Mouse (Mus musculus): ENCODE measurements around the gene Slc38a8. TPM values are rescaled to one million over a fixed set of nuclear protein-coding genes. Genes with fewer than 3 reads are reported as not detected.

Gene Slc38a8
- polyA plus RNA-seq, 1 experiment from 2014 or later, result not detected

DNA sequence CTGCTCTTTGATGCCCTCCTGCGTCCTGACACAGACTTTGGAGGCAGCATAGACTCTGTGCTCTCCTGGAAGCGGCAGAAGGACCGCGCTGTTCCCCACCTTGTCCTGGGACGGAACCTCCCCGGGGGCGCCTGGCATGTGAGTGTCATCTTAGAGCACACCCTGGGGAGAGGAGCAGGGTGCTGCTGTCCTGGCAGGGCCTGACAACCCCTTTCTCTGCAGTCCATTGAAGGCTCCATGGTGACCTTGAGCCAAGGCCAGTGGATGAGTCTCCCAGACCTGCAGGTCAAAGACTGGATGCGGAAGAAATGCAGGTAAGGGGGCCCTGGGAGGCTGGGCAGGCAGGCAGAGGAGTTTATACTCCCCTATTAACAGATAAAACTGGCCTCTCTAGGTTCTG, 58.5 kb downstream of the Slc38a8 start:
- DNase-seq (ENCODE audit: low spot score), result no peak
- H3K36me3 ChIP-seq, result no peaks in the 10 kb centered on the region
- H3K9me3 ChIP-seq, result no peaks in the 10 kb centered on the region
- peaks cover 62% of the 10 kb centered on the region for H3K27me3 ChIP-seq (ENCODE audit: insufficient read depth, poor library complexity, severe bottlenecking)
- no peak overlapping the region for H3K27ac ChIP-seq
- no peak overlapping the region for H3K4me3 ChIP-seq
- peaks cover 47% of the 10 kb centered on the region for H3K4me1 ChIP-seq (replicated peaks)
- WGBS, result 92% methylated on average over 8 of the region's 8 CpGs

GRCm38 (mm10) chr8:119442013-119442412, 59.5 kb downstream of the Slc38a8 start:
- Histone ChIP-seq H3K27me3 (ENCODE audit: insufficient read depth, poor library complexity, severe bottlenecking) (peaks cover 58% of the 10 kb centered on the region), H3K27ac (no peak overlapping the region), H3K36me3 (no peaks in the 10 kb centered on the region), H3K9me3 (no peaks in the 10 kb centered on the region), H3K4me1 (replicated peaks) (peaks cover 43% of the 10 kb centered on the region), H3K4me3 (no peak overlapping the region)
- DNase-seq (ENCODE audit: low spot score), result no peak
- 75% methylated on average over 5 of the region's 5 CpGs for WGBS

DNA sequence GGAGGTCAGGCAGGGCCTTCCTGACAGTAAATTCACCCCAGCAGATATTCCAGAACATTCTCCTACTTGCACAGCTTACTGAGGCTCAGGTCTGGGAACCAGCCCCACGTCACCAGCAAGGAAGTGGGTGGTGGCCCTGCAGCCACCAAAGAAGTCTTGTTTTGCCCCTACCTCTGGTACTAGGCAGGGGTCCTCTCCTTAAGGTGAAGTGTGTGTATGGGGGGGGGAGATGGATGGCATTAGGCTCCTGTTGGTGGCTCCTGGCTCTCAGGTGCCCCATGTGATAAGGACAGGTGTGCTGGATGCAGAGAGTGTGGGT, 60.6 kb downstream of the Slc38a8 start:
- no peaks in the 10 kb centered on the region for H3K9me3 ChIP-seq
- peak overlapping the region; percentile 37; the same call in 1 of the 2 replicates for H3K4me3 ChIP-seq
- peaks cover 56% of the 10 kb centered on the region for H3K27me3 ChIP-seq (ENCODE audit: insufficient read depth, poor library complexity, severe bottlenecking)

DNA sequence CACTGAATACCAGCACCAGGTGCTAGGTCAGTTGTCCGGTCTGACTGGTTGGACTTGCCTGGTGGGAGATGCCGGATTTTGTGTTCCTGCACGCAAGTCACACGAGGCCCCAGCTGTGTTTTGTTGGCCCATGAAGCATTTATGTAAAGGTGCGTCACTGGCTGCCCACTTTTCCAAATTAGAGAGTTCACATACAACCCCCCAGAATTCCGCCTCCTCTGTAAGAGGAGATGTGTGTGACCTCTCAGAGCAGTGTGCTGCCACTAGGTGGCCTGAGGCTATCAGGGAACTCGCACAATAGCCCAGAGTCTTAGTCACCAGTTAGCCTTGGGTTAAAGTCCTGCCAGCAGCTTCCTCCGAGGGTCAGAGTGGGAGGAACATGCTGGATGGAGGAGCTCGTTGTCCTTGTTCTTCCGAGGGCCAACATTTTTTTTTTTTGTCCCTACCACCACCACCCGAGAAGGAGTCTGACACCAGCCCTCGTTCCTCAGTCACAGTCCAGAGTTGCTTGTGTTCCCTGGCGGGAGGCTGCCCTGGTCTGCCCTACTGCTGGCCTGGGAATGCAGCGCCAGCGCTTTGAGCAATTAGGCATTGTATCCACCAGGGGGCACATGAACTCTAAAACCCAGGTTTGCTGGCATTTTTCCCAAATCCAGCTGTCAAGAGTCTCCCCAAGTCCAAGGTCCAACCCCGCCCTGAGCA, 61.1 kb downstream of the Slc38a8 start:
- H3K4me1 ChIP-seq (replicated peaks), result peaks cover 45% of the 10 kb centered on the region
- 14% methylated on average over 16 of the region's 16 CpGs for WGBS
- no peaks in the 10 kb centered on the region for H3K9me3 ChIP-seq
- DNase-seq (ENCODE audit: low spot score), result peak; percentile 85
- H3K27ac ChIP-seq, result peak overlapping the region; percentile 57; the same call in 1 of the 2 replicates
- H3K36me3 ChIP-seq, result no peaks in the 10 kb centered on the region
- peaks cover 51% of the 10 kb centered on the region for H3K27me3 ChIP-seq (ENCODE audit: insufficient read depth, poor library complexity, severe bottlenecking)
- peak overlapping the region; percentile 37 for H3K4me3 ChIP-seq

More for the DNA sequence above, 60.6 kb downstream of the Slc38a8 start:
- no peak for DNase-seq (ENCODE audit: low spot score)
- 73% methylated on average over 1 of the region's 1 CpGs for WGBS
- H3K4me1 ChIP-seq (replicated peaks), result peaks cover 45% of the 10 kb centered on the region
- no peaks in the 10 kb centered on the region for H3K36me3 ChIP-seq
- peak overlapping the region; percentile 57; the same call in 1 of the 2 replicates for H3K27ac ChIP-seq

DNA sequence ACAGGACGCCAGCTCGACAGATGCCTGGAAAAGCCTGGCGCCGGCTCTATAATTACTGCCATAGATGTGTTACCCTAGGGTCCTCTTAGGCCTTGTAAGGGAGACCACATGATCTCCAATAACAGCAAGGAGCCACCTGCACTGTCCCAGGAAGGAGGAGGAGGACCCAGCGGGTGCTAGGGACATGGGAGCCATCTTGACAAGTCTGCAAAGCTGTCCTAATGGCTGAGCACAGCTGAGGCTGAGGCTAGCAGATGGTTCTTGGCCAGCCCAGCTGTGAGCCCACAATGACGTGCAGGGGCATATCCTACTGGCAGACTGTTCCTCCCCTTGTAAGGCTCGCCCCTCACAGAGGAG, 61.6 kb downstream of the Slc38a8 start:
- Histone ChIP-seq H3K4me3 (no peak overlapping the region), H3K4me1 (replicated peaks) (peaks cover 45% of the 10 kb centered on the region), H3K27ac (peak overlapping the region; percentile 13; the same call in 1 of the 2 replicates), H3K36me3 (no peaks in the 10 kb centered on the region), H3K9me3 (no peaks in the 10 kb centered on the region), H3K27me3 (ENCODE audit: insufficient read depth, poor library complexity, severe bottlenecking) (peaks cover 45% of the 10 kb centered on the region)
- 64% methylated on average over 7 of the region's 7 CpGs for WGBS
- DNase-seq (ENCODE audit: low spot score), result no peak

- Histone ChIP-seq H3K4me3 (no peak overlapping the region), H3K36me3 (no peaks in the 10 kb centered on the region), H3K4me1 (replicated peaks) (peaks cover 45% of the 10 kb centered on the region), H3K27ac (0 out of 2 replicates have a peak overlapping the region, but pooled peaks have one; percentile 13), H3K27me3 (ENCODE audit: insufficient read depth, poor library complexity, severe bottlenecking) (peaks cover 42% of the 10 kb centered on the region), H3K9me3 (no peaks in the 10 kb centered on the region)
- 94% methylated on average over 2 of the region's 2 CpGs for WGBS
- DNase-seq (ENCODE audit: low spot score), result no peak
These were observed 62.1 kb downstream of the Slc38a8 start for GRCm38 (mm10) chr8:119439424-119439823.

DNA sequence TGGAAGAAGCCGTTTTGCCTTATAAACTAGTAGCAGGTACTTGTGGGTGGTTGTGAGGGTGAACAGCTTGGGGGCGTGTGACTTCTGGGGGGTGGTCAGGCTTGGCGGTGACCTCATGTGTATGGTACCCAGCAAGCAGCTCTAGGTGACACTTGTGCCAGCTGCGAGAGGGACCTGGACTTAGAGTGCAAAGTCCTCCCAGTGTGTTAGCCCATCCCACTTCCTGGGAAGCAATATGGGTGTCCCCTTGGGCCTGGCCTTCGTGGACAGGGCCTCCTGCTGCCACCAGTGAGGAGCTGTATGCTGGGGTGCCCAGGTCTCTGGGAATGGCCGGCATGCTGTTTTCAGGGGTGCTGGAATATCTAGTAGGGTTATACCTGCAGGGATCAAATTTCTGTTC, 62.6 kb downstream of the Slc38a8 start:
- WGBS, result 80% methylated on average over 6 of the region's 6 CpGs
- Histone ChIP-seq H3K27ac (no peak overlapping the region), H3K4me3 (no peak overlapping the region), H3K36me3 (no peaks in the 10 kb centered on the region), H3K9me3 (no peaks in the 10 kb centered on the region), H3K4me1 (replicated peaks) (peaks cover 45% of the 10 kb centered on the region), H3K27me3 (ENCODE audit: insufficient read depth, poor library complexity, severe bottlenecking) (peaks cover 39% of the 10 kb centered on the region)
- no peak for DNase-seq (ENCODE audit: low spot score)

GRCm38 (mm10) chr8:119437506-119437905, 64.0 kb downstream of the Slc38a8 start:
- no peaks in the 10 kb centered on the region for H3K36me3 ChIP-seq
- WGBS, result 74% methylated on average over 11 of the region's 11 CpGs
- peaks cover 51% of the 10 kb centered on the region for H3K4me1 ChIP-seq (replicated peaks)
- no peaks in the 10 kb centered on the region for H3K9me3 ChIP-seq
- H3K4me3 ChIP-seq, result no peak overlapping the region
- peak overlapping the region; percentile 56; the same call in 1 of the 2 replicates for H3K27ac ChIP-seq
- no peak for DNase-seq (ENCODE audit: low spot score)
- H3K27me3 ChIP-seq (ENCODE audit: insufficient read depth, poor library complexity, severe bottlenecking), result peaks cover 30% of the 10 kb centered on the region

DNA sequence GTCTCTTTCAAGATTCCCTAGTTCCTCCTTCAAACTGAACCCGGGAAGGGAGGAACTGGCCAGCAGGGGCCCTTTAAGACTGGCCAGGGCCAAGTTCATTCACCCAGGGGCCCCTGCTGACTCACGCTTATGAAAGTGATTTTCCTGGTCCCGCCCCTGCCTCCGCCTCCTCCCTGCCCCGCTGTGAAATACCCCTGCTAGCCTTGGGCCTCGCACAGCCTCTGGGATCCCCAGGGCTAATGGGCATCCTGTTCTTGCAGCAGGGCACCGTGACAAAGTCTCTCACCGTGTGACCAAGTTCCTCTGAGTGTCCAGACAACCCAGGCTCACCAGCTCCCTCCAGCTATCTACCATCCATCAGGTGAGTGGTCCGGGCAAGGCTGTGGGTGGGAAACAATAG, 64.6 kb downstream of the Slc38a8 start:
- peaks cover 24% of the 10 kb centered on the region for H3K27me3 ChIP-seq (ENCODE audit: insufficient read depth, poor library complexity, severe bottlenecking)
- no peaks in the 10 kb centered on the region for H3K36me3 ChIP-seq
- no peaks in the 10 kb centered on the region for H3K9me3 ChIP-seq
- H3K27ac ChIP-seq, result 0 out of 2 replicates have a peak overlapping the region, but pooled peaks have one; percentile 56
- H3K4me1 ChIP-seq (replicated peaks), result peaks cover 52% of the 10 kb centered on the region
- 20% methylated on average over 9 of the region's 9 CpGs for WGBS
- DNase-seq (ENCODE audit: low spot score), result no peak
- H3K4me3 ChIP-seq, result no peak overlapping the region

GRCm38 (mm10) chr8:119436331-119436730, 65.2 kb downstream of the Slc38a8 start:
- peaks cover 20% of the 10 kb centered on the region for H3K27me3 ChIP-seq (ENCODE audit: insufficient read depth, poor library complexity, severe bottlenecking)
- DNase-seq (ENCODE audit: low spot score), result no peak
- 86% methylated on average over 10 of the region's 10 CpGs for WGBS
- no peak overlapping the region for H3K27ac ChIP-seq
- peaks cover 47% of the 10 kb centered on the region for H3K4me1 ChIP-seq (replicated peaks)
- no peak overlapping the region for H3K4me3 ChIP-seq
- no peaks in the 10 kb centered on the region for H3K9me3 ChIP-seq
- H3K36me3 ChIP-seq, result no peaks in the 10 kb centered on the region

GRCm38 (mm10) chr8:119435527-119435926, 66.0 kb downstream of the Slc38a8 start:
- 85% methylated on average over 7 of the region's 7 CpGs for WGBS
- Histone ChIP-seq H3K27me3 (ENCODE audit: insufficient read depth, poor library complexity, severe bottlenecking) (peaks cover 12% of the 10 kb centered on the region; the same call in 1 of the 2 replicates), H3K4me3 (no peak overlapping the region), H3K4me1 (replicated peaks) (peaks cover 39% of the 10 kb centered on the region), H3K36me3 (no peaks in the 10 kb centered on the region), H3K27ac (no peak overlapping the region), H3K9me3 (no peaks in the 10 kb centered on the region)
- DNase-seq (ENCODE audit: low spot score), result no peak

DNA sequence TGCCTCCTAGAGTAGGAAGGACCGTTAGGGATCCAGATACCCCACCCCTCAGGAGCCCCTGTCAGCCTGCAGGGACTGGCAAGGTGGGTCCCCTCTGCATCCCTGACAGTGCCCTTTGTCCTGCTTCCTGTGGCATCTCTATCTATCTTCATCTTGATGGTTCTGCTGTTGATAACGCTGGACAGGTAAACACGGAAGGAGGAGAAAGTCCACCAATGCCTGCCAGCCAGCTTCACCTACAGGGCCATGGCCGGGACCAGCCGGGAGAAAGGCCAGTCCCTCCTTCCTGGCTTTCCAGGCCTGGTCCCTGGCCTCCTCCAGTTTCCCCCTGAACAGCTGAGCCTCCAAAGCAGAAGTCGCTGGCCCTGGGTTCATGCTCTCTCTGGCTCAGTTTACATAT, 66.9 kb downstream of the Slc38a8 start:
- DNase-seq (ENCODE audit: low spot score), result no peak
- Histone ChIP-seq H3K4me1 (replicated peaks) (peaks cover 29% of the 10 kb centered on the region), H3K4me3 (no peak overlapping the region), H3K9me3 (no peaks in the 10 kb centered on the region), H3K27me3 (ENCODE audit: insufficient read depth, poor library complexity, severe bottlenecking) (peaks cover 12% of the 10 kb centered on the region; the same call in 1 of the 2 replicates), H3K36me3 (no peaks in the 10 kb centered on the region), H3K27ac (0 out of 2 replicates have a peak overlapping the region, but pooled peaks have one; percentile 23)
- 86% methylated on average over 6 of the region's 6 CpGs for WGBS

DNA sequence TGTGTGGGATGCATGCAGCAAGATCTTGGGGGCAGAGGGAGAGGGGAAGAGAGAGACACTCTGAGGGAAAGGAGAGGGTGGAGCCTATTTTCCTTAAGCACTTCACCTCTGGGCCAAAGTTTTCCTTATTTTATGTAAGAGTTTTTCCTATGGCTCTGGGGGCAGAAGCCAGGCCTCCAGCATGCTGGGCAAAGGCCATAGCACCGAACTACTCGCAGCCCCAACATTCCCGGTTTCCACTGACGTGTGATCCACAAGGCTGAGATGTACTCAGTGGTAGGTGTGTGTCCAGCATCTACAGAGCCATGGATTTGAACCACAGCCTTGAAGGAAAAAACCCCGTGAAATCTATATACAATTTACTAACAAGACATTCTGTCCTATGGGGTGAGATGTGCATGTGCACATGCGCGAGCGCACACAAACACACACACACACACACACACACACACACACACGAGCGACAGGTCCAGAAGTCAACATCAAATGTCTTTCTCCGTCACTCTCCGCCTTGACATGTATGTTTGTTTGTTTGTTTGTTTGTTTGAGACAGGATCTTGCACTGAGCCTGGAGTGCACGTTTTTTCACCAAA, 67.8 kb downstream of the Slc38a8 start, which contains the start of gene Osgin1:
Gene Osgin1 (plus strand): TSS at position 543 of the 593 bp plus-strand sequence.
- Histone ChIP-seq H3K36me3 (no peaks in the 10 kb centered on the region), H3K4me1 (replicated peaks) (peaks cover 26% of the 10 kb centered on the region), H3K27ac (0 out of 2 replicates have a peak within 1 kb of the TSS, but pooled peaks have one; percentile 23), H3K4me3 (no peak within 1 kb of the TSS), H3K9me3 (no peaks in the 10 kb centered on the region), H3K27me3 (ENCODE audit: insufficient read depth, poor library complexity, severe bottlenecking) (peaks cover 8% of the 10 kb centered on the region; the same call in 1 of the 2 replicates)
- no peak for DNase-seq (ENCODE audit: low spot score)
- 90% methylated on average over 13 of the region's 13 CpGs for WGBS

All from hindbrain, embryonic 10.5 days (tissue).